Mouse (Mus musculus): Measurements from ENCODE around the gene Nmb. TPM values are rescaled to one million over a fixed set of nuclear protein-coding genes. Genes with fewer than 3 reads are reported as not detected.

Nmb gene
- polyA plus RNA-seq, 1 experiment from 2014 or later, result 6.5 TPM

DNA sequence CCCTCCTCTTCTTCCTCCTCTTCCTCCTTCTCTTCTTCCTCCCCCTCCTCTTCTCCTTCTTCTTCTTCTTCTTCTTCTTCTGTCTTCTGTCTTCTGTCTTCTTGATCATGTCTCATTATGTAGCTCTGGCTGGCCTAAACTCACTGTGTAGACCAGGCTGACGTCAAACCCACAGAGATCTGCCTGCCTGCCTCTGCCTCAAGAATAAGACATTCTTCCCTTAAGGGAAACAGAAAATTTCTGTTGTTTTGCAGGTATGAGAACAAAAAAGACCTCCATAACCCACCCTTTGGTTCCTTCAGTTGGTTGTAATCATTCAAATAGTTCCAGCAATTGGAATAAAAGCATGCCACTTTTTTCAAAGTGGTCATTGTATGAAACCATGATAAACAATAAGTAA is 40.7 kb downstream of the Nmb start:
- no peak for DNase-seq (ENCODE audit: low spot score)
- Histone ChIP-seq H3K27me3 (ENCODE audit: insufficient read depth, poor library complexity, severe bottlenecking) (no peaks in the 10 kb centered on the region), H3K9me3 (no peaks in the 10 kb centered on the region), H3K4me3 (no peak overlapping the region), H3K27ac (peak overlapping the region; percentile 71; the same call in 1 of the 2 replicates), H3K4me1 (peaks cover 28% of the 10 kb centered on the region), H3K36me3 (peaks cover 59% of the 10 kb centered on the region)
- WGBS, result 65% methylated on average over 1 of the region's 1 CpGs

GRCm38 (mm10) chr7:80863520-80863919 is 41.4 kb downstream of the Nmb start:
- Histone ChIP-seq H3K4me1 (peaks cover 28% of the 10 kb centered on the region), H3K9me3 (no peaks in the 10 kb centered on the region), H3K27me3 (ENCODE audit: insufficient read depth, poor library complexity, severe bottlenecking) (no peaks in the 10 kb centered on the region), H3K36me3 (peaks cover 52% of the 10 kb centered on the region), H3K27ac (peak overlapping the region; percentile 1; the same call in 1 of the 2 replicates), H3K4me3 (no peak overlapping the region)
- WGBS, result 89% methylated on average over 5 of the region's 5 CpGs
- DNase-seq (ENCODE audit: low spot score), result no peak

DNA sequence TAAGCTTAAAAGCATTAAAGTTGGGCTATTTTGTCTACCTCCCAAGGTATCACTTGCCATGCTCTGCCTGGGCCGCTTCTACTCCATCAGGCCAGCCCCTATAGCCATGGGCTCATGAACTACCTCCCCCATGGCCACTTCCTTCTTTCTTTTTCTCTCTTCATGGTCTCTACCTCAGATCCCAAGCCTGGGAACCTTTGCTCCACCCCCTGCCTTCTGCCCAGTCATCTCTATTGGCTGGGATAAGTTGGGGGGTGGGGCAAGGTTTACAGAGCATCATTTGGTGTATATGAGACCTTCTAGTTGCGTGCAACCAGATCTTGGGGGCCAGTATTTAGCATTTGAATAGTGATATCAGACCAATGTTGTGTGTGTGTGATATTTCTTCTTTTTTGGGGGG is 42.4 kb downstream of the Nmb start:
- Histone ChIP-seq H3K4me3 (no peak overlapping the region), H3K27ac (no peak overlapping the region), H3K36me3 (peaks cover 42% of the 10 kb centered on the region), H3K9me3 (no peaks in the 10 kb centered on the region), H3K4me1 (peaks cover 28% of the 10 kb centered on the region), H3K27me3 (ENCODE audit: insufficient read depth, poor library complexity, severe bottlenecking) (no peaks in the 10 kb centered on the region)
- WGBS, result 88% methylated on average over 2 of the region's 2 CpGs
- DNase-seq (ENCODE audit: low spot score), result no peak

GRCm38 (mm10) chr7:80860729-80861274 is 44.1 kb downstream of the Nmb start, which contains the start of gene Zscan2:
Gene Zscan2, plus strand, starts transcription at chr7:80860920.
- no peaks in the 10 kb centered on the region for H3K9me3 ChIP-seq
- H3K27me3 ChIP-seq (ENCODE audit: insufficient read depth, poor library complexity, severe bottlenecking), result no peaks in the 10 kb centered on the region
- peak; percentile 98 for DNase-seq (ENCODE audit: low spot score)
- peaks cover 20% of the 10 kb centered on the region for H3K4me1 ChIP-seq
- H3K27ac ChIP-seq, result peak within 1 kb of the TSS; percentile 98
- H3K36me3 ChIP-seq, result peaks cover 28% of the 10 kb centered on the region
- H3K4me3 ChIP-seq, result peak within 1 kb of the TSS; percentile 86
- under 1% methylated on average over 40 of the region's 40 CpGs for WGBS

- H3K36me3 ChIP-seq, result peaks cover 23% of the 10 kb centered on the region
- peak; percentile 88 for DNase-seq (ENCODE audit: low spot score)
- peak overlapping the region; percentile 98 for H3K27ac ChIP-seq
- no peaks in the 10 kb centered on the region for H3K9me3 ChIP-seq
- H3K4me3 ChIP-seq, result peak overlapping the region; percentile 86
- no peaks in the 10 kb centered on the region for H3K27me3 ChIP-seq (ENCODE audit: insufficient read depth, poor library complexity, severe bottlenecking)
- peaks cover 20% of the 10 kb centered on the region for H3K4me1 ChIP-seq
- WGBS, result 1% methylated on average over 13 of the region's 13 CpGs
Measured at GRCm38 (mm10) chr7:80860227-80860626, 44.6 kb downstream of the Nmb start.

DNA sequence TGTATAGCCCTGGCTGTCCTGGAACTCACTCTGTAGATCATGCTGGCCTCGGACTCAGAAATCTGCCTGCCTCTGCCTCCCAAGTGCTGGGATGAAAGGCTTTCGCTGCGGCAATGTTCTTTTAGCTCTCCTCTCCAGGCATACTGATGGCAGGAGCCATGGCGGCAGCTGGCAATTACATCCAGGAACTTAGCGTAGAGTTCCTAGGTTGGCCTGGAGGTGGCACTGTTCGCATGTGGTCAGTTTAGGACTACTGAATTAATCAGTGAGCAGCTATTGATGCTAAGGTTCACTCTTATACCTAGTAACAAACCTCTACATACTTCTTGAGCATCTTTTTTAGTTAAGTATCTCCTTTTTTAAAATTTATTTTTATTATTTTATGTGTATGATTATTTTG is 47.7 kb downstream of the Nmb start:
- no peaks in the 10 kb centered on the region for H3K27me3 ChIP-seq (ENCODE audit: insufficient read depth, poor library complexity, severe bottlenecking)
- no peaks in the 10 kb centered on the region for H3K36me3 ChIP-seq
- no peaks in the 10 kb centered on the region for H3K9me3 ChIP-seq
- H3K27ac ChIP-seq, result no peak overlapping the region
- WGBS, result 26% methylated on average over 6 of the region's 6 CpGs
- H3K4me1 ChIP-seq, result peaks cover 10% of the 10 kb centered on the region; the same call in 1 of the 2 replicates
- no peak overlapping the region for H3K4me3 ChIP-seq
- DNase-seq (ENCODE audit: low spot score), result peak; percentile 85

- H3K27ac ChIP-seq, result no peak overlapping the region
- DNase-seq (ENCODE audit: low spot score), result no peak
- no peaks in the 10 kb centered on the region for H3K36me3 ChIP-seq
- no peaks in the 10 kb centered on the region for H3K9me3 ChIP-seq
- no peak overlapping the region for H3K4me3 ChIP-seq
- H3K4me1 ChIP-seq, result peaks cover 5% of the 10 kb centered on the region; the same call in 1 of the 2 replicates
- no peaks in the 10 kb centered on the region for H3K27me3 ChIP-seq (ENCODE audit: insufficient read depth, poor library complexity, severe bottlenecking)
Measured at GRCm38 (mm10) chr7:80855316-80855715, 49.6 kb downstream of the Nmb start.

- Histone ChIP-seq H3K27ac (no peak overlapping the region), H3K9me3 (no peaks in the 10 kb centered on the region), H3K36me3 (no peaks in the 10 kb centered on the region), H3K27me3 (ENCODE audit: insufficient read depth, poor library complexity, severe bottlenecking) (no peaks in the 10 kb centered on the region), H3K4me3 (no peak overlapping the region), H3K4me1 (peaks cover 5% of the 10 kb centered on the region)
- 88% methylated on average over 3 of the region's 3 CpGs for WGBS
- no peak for DNase-seq (ENCODE audit: low spot score)
Measured at GRCm38 (mm10) chr7:80853218-80853617, 51.7 kb downstream of the Nmb start.

Other genes starting within 250 kb of the Nmb start
- 14.6 and 18.6 TPM in 2 replicates for gene Crtc3, start 216.2 kb downstream of the Nmb start, polyA plus RNA-seq (2016; fragmentation: Nextera tagmentation; extraction: Ambion mirVana)
- 37.7 and 39.5 TPM in 2 replicates for gene Iqgap1, start 79.1 kb downstream of the Nmb start, polyA plus RNA-seq (2016; fragmentation: Nextera tagmentation; extraction: Ambion mirVana)
- 2.3 and 2.5 TPM in 2 replicates for gene Zscan2, start 44.2 kb downstream of the Nmb start, polyA plus RNA-seq (2016; fragmentation: Nextera tagmentation; extraction: Ambion mirVana)
- 27.1 and 39.6 TPM in 2 replicates for gene Wdr73, start 3.8 kb downstream of the Nmb start, polyA plus RNA-seq (2016; fragmentation: Nextera tagmentation; extraction: Ambion mirVana)
- 167 and 206 TPM in 2 replicates for gene Sec11a, start 42.7 kb upstream of the Nmb start, polyA plus RNA-seq (2016; fragmentation: Nextera tagmentation; extraction: Ambion mirVana)
- 14.8 and 15.1 TPM in 2 replicates for gene Zfp592, start 88.6 kb upstream of the Nmb start, polyA plus RNA-seq (2016; fragmentation: Nextera tagmentation; extraction: Ambion mirVana)
- gene Alpk3, start 152.5 kb upstream of the Nmb start, polyA plus RNA-seq (2016; fragmentation: Nextera tagmentation; extraction: Ambion mirVana), result 15.1 and 31.8 TPM in 2 replicates
- 0.09 and 0.17 TPM in 2 replicates for gene Slc28a1, start 209.7 kb upstream of the Nmb start, polyA plus RNA-seq (2016; fragmentation: Nextera tagmentation; extraction: Ambion mirVana)

Data from heart, embryonic 10.5 days (tissue).